Mouse (Mus musculus): ENCODE measurements at regions not wholly inside any gene's neighbourhood (a gene's known extent, or its start where the extent isn't known, plus 50 kb on each side); places are given as distances from the start of the nearest gene placed in this dataset.
A peak's percentile ranks its signal among the peaks of the same experiment; 100 is the strongest.

- TF ChIP-seq MAFK (IDR thresholded peaks at IDR 0.05; ENCODE audit: insufficient read depth, low read depth, low read length): peak; percentile 74
- no peak for TF ChIP-seq ZNF384 (IDR thresholded peaks at IDR 0.05; ENCODE audit: low read depth, low read length)
- no peak for TF ChIP-seq CHD2 (IDR thresholded peaks at IDR 0.05; ENCODE audit: low read depth, low read length)
These were observed 94.5 kb upstream of the Atp1b1 start for GRCm38 (mm10) chr1:164552658-164553057.
